Mouse (Mus musculus): ENCODE measurements around the gene Hmx2.

The Hmx2 gene

GRCm38 (mm10) chr7:131556541-131557271 lies 8.1 kb downstream of the Hmx2 start:
- DNase-seq (ENCODE audit: low read depth, low spot score), result no peak

GRCm38 (mm10) chr7:131557751-131558150 lies 9.2 kb downstream of the Hmx2 start:
- DNase-seq (ENCODE audit: low read depth, low spot score), result no peak

DNA sequence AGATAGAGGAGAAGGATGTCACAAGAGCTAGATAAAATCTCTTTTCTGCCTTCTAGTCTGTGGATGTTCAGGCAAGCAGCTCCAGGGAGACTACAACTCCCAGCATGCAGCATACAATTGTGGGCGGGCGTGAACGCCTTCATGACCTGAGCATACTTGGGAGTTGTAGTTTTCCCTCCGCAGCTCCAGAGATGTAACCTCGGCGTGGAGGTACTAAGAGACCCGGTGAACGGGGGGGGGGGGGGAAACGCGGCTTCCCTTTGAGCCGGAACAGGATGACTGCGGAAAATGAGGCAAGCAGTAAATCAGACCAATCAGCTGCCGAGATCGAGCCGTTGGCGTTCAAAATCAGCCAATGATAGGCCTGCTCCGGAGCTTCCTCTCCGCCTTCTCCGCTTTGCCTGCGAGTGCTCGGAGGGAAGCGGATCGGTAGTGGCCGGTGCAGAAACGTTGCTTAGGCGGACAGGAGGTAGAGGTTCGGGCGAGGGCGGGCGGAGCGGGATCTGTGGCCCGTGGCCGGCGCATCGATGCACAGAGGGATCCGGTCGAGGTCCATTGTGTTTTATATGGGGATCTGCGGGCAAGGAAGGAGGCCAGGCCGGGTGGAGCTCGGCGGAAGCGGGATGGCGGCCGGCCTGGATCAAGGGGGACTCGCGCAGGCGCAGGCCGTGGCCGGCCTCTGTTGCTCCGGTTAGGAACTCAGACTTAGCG lies 11.6 kb downstream of the Hmx2 start, which contains the start of gene Bub3:
TSS of gene Bub3 (plus strand) at position 237 of the 711 bp plus-strand sequence.
- DNase-seq (ENCODE audit: low read depth, low spot score), result peak; percentile 85

GRCm38 (mm10) chr7:131560697-131561042 lies 12.1 kb downstream of the Hmx2 start:
- no peak for DNase-seq (ENCODE audit: low read depth, low spot score)

DNA sequence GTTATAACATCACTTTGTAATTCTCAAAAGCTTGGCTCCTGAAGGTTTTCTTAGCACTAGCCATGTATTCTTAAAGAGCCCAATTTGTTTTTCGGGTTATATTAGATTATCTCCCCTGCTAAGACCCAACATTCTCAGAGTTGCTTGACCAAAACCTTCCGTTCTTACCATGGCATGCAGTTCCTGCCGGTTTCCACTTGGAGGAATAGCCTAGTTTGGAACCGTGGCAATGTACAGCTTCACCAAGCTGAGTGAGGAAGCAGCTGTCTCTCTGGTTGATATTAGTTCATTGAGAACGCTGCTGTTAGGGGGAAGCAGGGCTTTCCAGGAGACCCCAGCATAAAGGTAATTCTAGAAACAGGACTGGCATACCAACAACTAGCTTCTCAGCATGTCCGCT lies 26.7 kb downstream of the Hmx2 start:
- no peak for DNase-seq (ENCODE audit: low read depth, low spot score)

- no peak for DNase-seq (ENCODE audit: low read depth, low spot score)
Measured at GRCm38 (mm10) chr7:131582178-131582577, 33.6 kb downstream of the Hmx2 start.

- no peak for DNase-seq (ENCODE audit: low read depth, low spot score)
Measured at GRCm38 (mm10) chr7:131585551-131585950, 37.0 kb downstream of the Hmx2 start.

GRCm38 (mm10) chr7:131597779-131598482 lies 49.4 kb downstream of the Hmx2 start:
- DNase-seq (ENCODE audit: low read depth, low spot score), result no peak

GRCm38 (mm10) chr7:131598483-131598824 lies 49.9 kb downstream of the Hmx2 start:
- DNase-seq (ENCODE audit: low read depth, low spot score), result no peak

- no peak for DNase-seq (ENCODE audit: low read depth, low spot score)
Measured at GRCm38 (mm10) chr7:131602106-131602505, 53.5 kb downstream of the Hmx2 start.

DNA sequence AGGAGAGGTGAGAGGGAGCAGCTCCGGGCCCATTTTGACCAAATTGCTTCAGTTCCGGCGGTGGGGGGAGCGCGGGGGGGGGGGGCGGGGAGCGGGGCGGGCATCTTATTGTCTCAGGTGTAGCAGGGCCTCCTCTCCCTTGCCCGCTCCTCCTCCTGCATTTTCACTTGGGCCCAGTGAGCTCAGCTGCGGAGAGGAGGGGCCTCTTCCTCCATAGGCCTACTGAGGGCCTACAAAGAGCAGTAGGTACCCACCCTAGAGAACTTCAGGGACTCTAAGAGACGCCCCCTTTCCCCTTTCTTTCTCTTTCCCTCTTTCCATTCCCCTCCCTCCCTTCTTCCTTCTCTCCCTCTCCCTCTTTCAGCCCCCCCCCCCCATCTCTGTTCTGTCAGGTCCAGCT lies 54.6 kb downstream of the Hmx2 start:
- DNase-seq (ENCODE audit: low read depth, low spot score), result no peak

GRCm38 (mm10) chr7:131604946-131605345 lies 56.4 kb downstream of the Hmx2 start:
- DNase-seq (ENCODE audit: low read depth, low spot score), result no peak

DNA sequence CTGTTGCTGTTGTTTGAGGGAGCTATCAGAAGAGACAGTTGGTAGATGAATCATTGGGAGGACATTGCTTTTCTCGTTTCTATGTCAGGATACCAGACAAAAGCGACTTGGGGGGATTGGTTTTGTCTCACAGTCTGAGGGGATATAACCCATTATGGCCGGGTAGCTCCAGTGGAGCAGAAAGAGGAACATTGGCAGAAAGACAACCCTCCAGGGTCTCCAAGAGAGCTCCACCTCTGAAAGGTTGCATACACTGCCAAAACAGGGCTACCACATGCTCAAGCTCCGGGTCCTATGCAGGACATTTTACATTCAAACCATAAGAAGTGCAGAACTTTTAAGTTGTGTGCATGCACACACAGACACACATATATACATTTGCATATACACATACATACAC lies 56.9 kb downstream of the Hmx2 start:
- DNase-seq (ENCODE audit: low read depth, low spot score), result no peak
